Mouse (Mus musculus) testis, adult 2 months (tissue): ENCODE measurements around the gene Aacs.

Experiments
- CTCF ChIP-seq: fragments of 200-500 bp; IDR thresholded peaks from 2 replicates; pipeline ENCODE4 v1.5.1; 2012; ENCODE audit warnings: low read depth, mild to moderate bottlenecking, inconsistent platforms, low read length, moderate library complexity; ENCODE audit not compliant: control insufficient read depth, insufficient read depth, insufficient replicate concordance
- POLR2A ChIP-seq: fragments of 200-500 bp; IDR thresholded peaks from 2 replicates; pipeline ENCODE4 v1.6.1; 2012; ENCODE audit warnings: low read depth, mild to moderate bottlenecking, inconsistent platforms, low read length, moderate library complexity; ENCODE audit not compliant: control insufficient read depth

- TF ChIP-seq CTCF = no peak
- TF ChIP-seq POLR2A = no peak
These were observed 33.2 kb upstream of the Aacs start for GRCm38 (mm10) chr5:125442136-125442995.
